7 mouse cellular contexts compared by ENCODE assay signal in the genomic region with DNA sequence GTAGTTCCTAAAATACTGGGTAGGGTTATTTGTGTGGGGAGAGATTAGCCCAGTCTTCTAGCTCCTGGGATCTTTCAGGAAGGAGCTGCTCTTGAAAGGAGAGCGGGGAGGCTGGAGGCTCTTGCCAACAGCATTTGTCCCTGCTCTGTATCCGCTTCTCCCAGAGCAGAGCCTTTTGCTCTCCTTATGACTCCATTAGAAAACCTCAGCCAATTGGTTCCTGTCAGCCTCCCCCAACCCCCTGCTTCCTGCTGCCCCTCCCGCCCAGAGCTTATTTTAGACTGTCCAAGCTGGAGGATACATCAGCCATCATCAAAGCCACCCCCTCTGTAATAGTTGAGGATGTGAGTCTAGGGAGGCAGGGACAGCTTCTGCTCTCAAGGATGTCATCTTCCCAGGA. TPM values are rescaled to one million over a fixed set of nuclear protein-coding genes. Genes with fewer than 3 reads are reported as not detected.
A peak's percentile ranks its signal among the peaks of the same experiment; 100 is the strongest.
DNase-seq lines count a peak whose midpoint lies in the region; ATAC-seq and TF ChIP-seq lines count a peak whose summit lies in the region.

No protein-coding gene starts in this region.

- peaks cover 24% of the 10 kb centered on the region for H3K4me1 ChIP-seq in bone marrow macrophage, adult 2 months (ENCODE audit: control insufficient read depth, insufficient read depth, low read length)
- peaks cover 23% of the 10 kb centered on the region; the same call in 1 of the 2 replicates for H3K4me1 ChIP-seq in kidney, adult 2 months (ENCODE audit: control insufficient read depth, insufficient read depth, low read length)
- H3K4me1 ChIP-seq in limb, embryonic 14.5 days (ENCODE audit: control insufficient read depth, insufficient read depth, low read length): peaks cover 37% of the 10 kb centered on the region
- peaks cover 68% of the 10 kb centered on the region for H3K4me1 ChIP-seq in neural tube, embryonic 13.5 days (replicated peaks)

- H3K4me3 ChIP-seq in bone marrow macrophage, adult 2 months (ENCODE audit: insufficient read depth, low read length): no peak overlapping the region
- H3K4me3 ChIP-seq in kidney, adult 2 months (ENCODE audit: insufficient read depth, low read depth, low read length): no peak overlapping the region
- 0 out of 2 replicates have a peak overlapping the region, but pooled peaks have one; percentile 0 for H3K4me3 ChIP-seq in limb, embryonic 14.5 days (replicated peaks; ENCODE audit: low read length)
- peak overlapping the region; percentile 82 for H3K4me3 ChIP-seq in neural tube, embryonic 13.5 days

- WGBS in kidney, adult 2 months: 20% methylated on average over 3 of the region's 3 CpGs
- WGBS in limb, embryonic 14.5 days: 16% methylated on average over 3 of the region's 3 CpGs
- 36% methylated on average over 3 of the region's 3 CpGs for WGBS in neural tube, embryonic 13.5 days

- peak overlapping the region; percentile 8; the same call in 1 of the 2 replicates for H3K4me2 ChIP-seq in limb, embryonic 14.5 days (replicated peaks; ENCODE audit: low read depth, low read length, severe bottlenecking)
- H3K4me2 ChIP-seq in neural tube, embryonic 13.5 days: peak overlapping the region; percentile 93

- H3K36me3 ChIP-seq in kidney, adult 2 months (ENCODE audit: control insufficient read depth, insufficient read depth, low read length): no peaks in the 10 kb centered on the region
- no peaks in the 10 kb centered on the region for H3K36me3 ChIP-seq in limb, embryonic 14.5 days (ENCODE audit: control insufficient read depth, insufficient read depth, low read length)
- H3K36me3 ChIP-seq in neural tube, embryonic 13.5 days: no peaks in the 10 kb centered on the region

- H3K27ac ChIP-seq in bone marrow macrophage, adult 2 months (ENCODE audit: insufficient read depth, low read depth, low read length): peak overlapping the region; percentile 28; the same call in 1 of the 2 replicates
- peak overlapping the region; percentile 53 for H3K27ac ChIP-seq in kidney, adult 2 months (ENCODE audit: insufficient read depth, low read depth, low read length)
- H3K27ac ChIP-seq in limb, embryonic 14.5 days (replicated peaks; ENCODE audit: low read depth, low read length): no peak overlapping the region
- peak overlapping the region; percentile 54 for H3K27ac ChIP-seq in neural tube, embryonic 13.5 days (replicated peaks)

- peak overlapping the region; percentile 28 for H3K9ac ChIP-seq in limb, embryonic 14.5 days (ENCODE audit: low read depth, low read length, severe bottlenecking)
- peak overlapping the region; percentile 93 for H3K9ac ChIP-seq in neural tube, embryonic 13.5 days

- TF ChIP-seq CTCF in bone marrow macrophage, adult 2 months (IDR thresholded peaks at IDR 0.05; ENCODE audit: low read depth, low read length): no peak
- TF ChIP-seq CTCF in kidney, adult 2 months (conservative IDR thresholded peaks at IDR 0.05; ENCODE audit: insufficient read depth, insufficient read length, low read depth, low read length): no peak

- H3K9me3 ChIP-seq in limb, embryonic 14.5 days (ENCODE audit: control insufficient read depth, low read length): no peaks in the 10 kb centered on the region
- no peaks in the 10 kb centered on the region for H3K9me3 ChIP-seq in neural tube, embryonic 13.5 days

- H3K27me3 ChIP-seq in kidney, adult 2 months (replicated peaks; ENCODE audit: control insufficient read depth, insufficient read depth, low read length): no peaks in the 10 kb centered on the region
- H3K27me3 ChIP-seq in limb, embryonic 14.5 days (ENCODE audit: control insufficient read depth, insufficient read depth, low read length): no peaks in the 10 kb centered on the region
- no peaks in the 10 kb centered on the region for H3K27me3 ChIP-seq in neural tube, embryonic 13.5 days

- no peak for TF ChIP-seq POLR2A in bone marrow macrophage, adult 2 months (IDR thresholded peaks at IDR 0.05; ENCODE audit: borderline replicate concordance, low read depth, low read length)
- no peak for TF ChIP-seq POLR2A in kidney, adult 2 months (IDR thresholded peaks at IDR 0.05; ENCODE audit: low read depth, low read length)
- TF ChIP-seq POLR2A in limb, embryonic 14.5 days (IDR thresholded peaks at IDR 0.05; ENCODE audit: borderline replicate concordance, extremely low read depth, insufficient read depth, insufficient read length): no peak

- peak; percentile 32 for DNase-seq in embryo, embryonic 10.5 days (ENCODE audit: low spot score)
- peak; percentile 81 to 91 for DNase-seq in heart, adult 9 months (ENCODE audit: low spot score in 2 of 2)
- peak; percentile 85 for DNase-seq in kidney, adult 2 months
- DNase-seq in limb, embryonic 14.5 days (ENCODE audit: low spot score): peak; percentile 23
- DNase-seq in thymus, postnatal 10 days (ENCODE audit: low spot score in 2 of 2): no peak

- ATAC-seq in limb, embryonic 14.5 days (ENCODE audit: low FRiP score, low read depth): no peak
- ATAC-seq in neural tube, embryonic 13.5 days (ENCODE audit: low read depth): no peak

RNA-seq across cellular contexts. Expression of gene Mprip, which starts 3.7 kb away (rescaled TPM):
- polyA plus RNA-seq in bone marrow macrophage, adult 2 months (2012; ENCODE audit: insufficient read depth, insufficient read length, missing spikeins): 52.4 and 55.9 TPM in 2 replicates
- polyA plus RNA-seq in kidney, adult 2 months (2012; rRNA removed): 107 and 115 TPM in 2 replicates
- polyA plus RNA-seq in limb, embryonic 14.5 days (2012; rRNA removed): 122 and 128 TPM in 2 replicates
- 87.1 and 99.6 TPM in 2 replicates for polyA plus RNA-seq in limb, embryonic 14.5 days (2014; fragmentation: Nextera tagmentation; extraction: Ambion mirVana)
- 58.2 and 73.5 TPM in 2 replicates for polyA plus RNA-seq in neural tube, embryonic 13.5 days (2015; fragmentation: Nextera tagmentation; extraction: Ambion mirVana)

Comparison
In these comparisons a context has a peak if more than half of its experiments do, and no peak if none do; other contexts are left out.
1. H3K4me3 ChIP-seq: peak in limb, embryonic 14.5 days (single experiment) and neural tube, embryonic 13.5 days (single experiment); none in bone marrow macrophage, adult 2 months (single experiment) and kidney, adult 2 months (single experiment).
2. DNase-seq: peak in embryo, embryonic 10.5 days (single experiment), heart, adult 9 months (2 of 2), kidney, adult 2 months (single experiment) and limb, embryonic 14.5 days (single experiment); none in thymus, postnatal 10 days (0 of 2).